Mouse (Mus musculus): ENCODE results near the gene Aebp1.
A peak's percentile ranks its signal among the peaks of the same experiment; 100 is the strongest.
"Not testable (repeated sequence)": the region's sequence is repeated elsewhere in the genome, so short reads cannot be mapped to it uniquely, and the experiment has no call there.

The Aebp1 gene

GRCm38 (mm10) chr11:5855902-5856301 lies 5.8 kb upstream of the Aebp1 start:
- DNase-seq (ENCODE audit: low spot score), result peak; percentile 79

- DNase-seq (ENCODE audit: low spot score), result no peak
These were observed 5.1 kb upstream of the Aebp1 start for GRCm38 (mm10) chr11:5856479-5857130.

- no peak for DNase-seq (ENCODE audit: low spot score)
These were observed 3.0 kb upstream of the Aebp1 start for GRCm38 (mm10) chr11:5858723-5859122.

GRCm38 (mm10) chr11:5859883-5860550 lies 1.7 kb upstream of the Aebp1 start:
- no peak for DNase-seq (ENCODE audit: low spot score)

- DNase-seq (ENCODE audit: low spot score), result no peak
These were observed 1.1 kb upstream of the Aebp1 start for GRCm38 (mm10) chr11:5860639-5861038.

- no peak for DNase-seq (ENCODE audit: low spot score)
These were observed 803 bp downstream of the Aebp1 start for GRCm38 (mm10) chr11:5862394-5863105.

- DNase-seq (ENCODE audit: low spot score), result no peak
These were observed 5.4 kb downstream of the Aebp1 start for GRCm38 (mm10) chr11:5867196-5867595.

GRCm38 (mm10) chr11:5868324-5868723 lies 6.6 kb downstream of the Aebp1 start:
- DNase-seq (ENCODE audit: low spot score), result no peak

GRCm38 (mm10) chr11:5869331-5869730 lies 7.6 kb downstream of the Aebp1 start:
- DNase-seq (ENCODE audit: low spot score), result no peak

GRCm38 (mm10) chr11:5870069-5870468 lies 8.3 kb downstream of the Aebp1 start:
- DNase-seq (ENCODE audit: low spot score), result no peak

GRCm38 (mm10) chr11:5872707-5873106 lies 11.0 kb downstream of the Aebp1 start:
- no peak for DNase-seq (ENCODE audit: low spot score)

GRCm38 (mm10) chr11:5873192-5873591 lies 11.4 kb downstream of the Aebp1 start:
- no peak for DNase-seq (ENCODE audit: low spot score)

GRCm38 (mm10) chr11:5877421-5877820 lies 15.7 kb downstream of the Aebp1 start:
- no peak for DNase-seq (ENCODE audit: low spot score)

- peak; percentile 97 for DNase-seq (ENCODE audit: low spot score)
These were observed 16.3 kb downstream of the Aebp1 start, which contains the start of gene Pold2 for GRCm38 (mm10) chr11:5877921-5878526. Gene Pold2, minus strand, starts transcription at chr11:5878292.

- DNase-seq (ENCODE audit: low spot score), result no peak
These were observed 16.9 kb downstream of the Aebp1 start for GRCm38 (mm10) chr11:5878661-5879060.

GRCm38 (mm10) chr11:5879905-5880304 lies 18.2 kb downstream of the Aebp1 start:
- DNase-seq (ENCODE audit: low spot score), result peak; percentile 63

GRCm38 (mm10) chr11:5882518-5882917 lies 20.8 kb downstream of the Aebp1 start:
- no peak for DNase-seq (ENCODE audit: low spot score)

GRCm38 (mm10) chr11:5886187-5886586 lies 24.4 kb downstream of the Aebp1 start:
- DNase-seq (ENCODE audit: low spot score), result peak; percentile 73

GRCm38 (mm10) chr11:5887250-5887649 lies 25.5 kb downstream of the Aebp1 start:
- no peak for DNase-seq (ENCODE audit: low spot score)

- not testable (repeated sequence) for DNase-seq (ENCODE audit: low spot score)
These were observed 26.8 kb downstream of the Aebp1 start for GRCm38 (mm10) chr11:5888563-5888962.

GRCm38 (mm10) chr11:5892151-5892591 lies 30.4 kb downstream of the Aebp1 start:
- DNase-seq (ENCODE audit: low spot score), result no peak

- DNase-seq (ENCODE audit: low spot score), result no peak
These were observed 31.1 kb downstream of the Aebp1 start for GRCm38 (mm10) chr11:5892810-5893368.

Data from layer of hippocampus, adult 11-12 months (tissue).